Mouse (Mus musculus) frontal cortex, adult (tissue): ENCODE measurements at regions not wholly inside any gene's neighbourhood (a gene's known extent, or its start where the extent isn't known, plus 50 kb on each side); places are given as distances from the start of the nearest gene placed in this dataset.

Source experiments
- ATAC-seq: cut with Nextera tagmentation; 2 replicates; pipeline ENCODE4 v1.9.2; 2017; ENCODE audit warnings: mild to moderate bottlenecking, moderate library complexity, mixed read lengths; ENCODE audit not compliant: low TSS enrichment

DNA sequence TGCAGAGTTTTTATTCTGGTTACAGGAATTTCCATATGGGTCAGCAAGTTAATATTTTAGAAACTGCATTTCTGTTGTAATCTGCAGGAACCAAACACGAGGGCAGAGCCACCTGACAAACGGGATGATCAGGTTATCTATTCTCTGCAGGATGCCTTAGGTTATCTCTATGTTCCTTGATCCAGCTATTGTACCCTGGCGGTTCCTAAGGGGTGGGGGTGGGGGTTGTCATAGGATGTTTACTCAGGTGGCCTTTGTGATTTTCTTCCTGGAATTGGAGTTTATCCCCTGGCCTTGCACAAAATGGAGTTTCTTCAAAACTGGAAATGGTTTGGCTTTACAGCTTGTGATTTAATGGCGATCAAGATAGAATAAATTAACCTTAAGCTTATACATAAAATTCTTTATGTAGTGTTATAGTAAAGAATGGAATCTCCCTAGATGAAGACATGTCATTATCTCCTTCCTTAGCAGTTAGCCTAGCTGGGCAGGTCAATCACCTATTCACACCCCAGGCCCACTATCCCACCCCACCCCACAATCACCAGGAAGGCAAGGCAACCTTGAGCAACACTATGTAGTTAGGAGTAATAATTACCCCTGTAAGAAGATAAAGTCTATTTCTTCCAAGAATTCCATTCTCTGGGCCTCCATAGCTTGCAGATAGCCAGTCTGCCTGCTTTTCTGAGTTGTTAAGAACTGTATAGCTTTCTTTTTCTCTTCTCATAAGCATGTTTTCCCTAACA, 192.3 kb upstream of the B430218F22Rik start:
- ATAC-seq, result no peak

- ATAC-seq, result no peak
Observed at GRCm38 (mm10) chr13:118208146-118208545, 178.3 kb upstream of the B430218F22Rik start.

GRCm38 (mm10) chr13:118227354-118227753, 159.1 kb upstream of the B430218F22Rik start:
- no peak for ATAC-seq

DNA sequence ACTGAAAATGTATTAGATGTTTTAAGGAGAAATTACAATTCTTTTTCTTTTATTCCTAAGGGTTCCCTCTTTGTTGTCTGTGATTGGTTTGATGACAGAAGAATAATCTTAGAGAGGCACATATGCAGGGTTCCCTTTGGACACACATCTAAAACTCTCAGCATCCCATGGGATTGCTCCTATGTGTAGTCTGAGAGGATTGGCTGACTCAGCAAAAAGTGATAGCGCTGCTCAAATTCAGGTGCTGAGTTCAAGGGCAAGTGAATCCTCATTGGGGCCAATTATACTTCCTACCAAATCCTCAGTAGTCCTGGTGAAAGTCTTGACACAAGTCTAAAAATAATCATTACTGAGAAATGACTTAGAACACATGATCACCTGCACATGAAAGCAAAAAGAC, 148.5 kb upstream of the B430218F22Rik start:
- ATAC-seq, result no peak

DNA sequence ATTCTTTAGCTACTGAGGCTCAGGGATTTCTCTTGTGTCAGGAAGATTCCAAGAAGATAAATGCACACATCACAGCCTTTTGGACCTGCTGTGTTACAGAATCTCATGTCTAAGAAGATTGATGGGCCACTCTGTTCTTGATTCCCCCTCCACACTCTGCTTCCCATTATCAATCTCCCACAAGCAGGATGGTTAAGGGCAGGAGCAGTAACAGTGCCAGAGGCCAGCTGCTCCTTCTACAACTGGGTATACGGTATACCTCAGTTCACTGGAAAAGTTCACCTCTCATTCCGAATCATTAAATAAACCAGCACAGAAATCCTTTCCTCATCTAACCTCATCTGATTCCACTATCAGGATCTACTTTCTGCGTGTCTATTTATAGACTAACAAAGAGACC, 141.8 kb upstream of the B430218F22Rik start:
- ATAC-seq, result no peak

DNA sequence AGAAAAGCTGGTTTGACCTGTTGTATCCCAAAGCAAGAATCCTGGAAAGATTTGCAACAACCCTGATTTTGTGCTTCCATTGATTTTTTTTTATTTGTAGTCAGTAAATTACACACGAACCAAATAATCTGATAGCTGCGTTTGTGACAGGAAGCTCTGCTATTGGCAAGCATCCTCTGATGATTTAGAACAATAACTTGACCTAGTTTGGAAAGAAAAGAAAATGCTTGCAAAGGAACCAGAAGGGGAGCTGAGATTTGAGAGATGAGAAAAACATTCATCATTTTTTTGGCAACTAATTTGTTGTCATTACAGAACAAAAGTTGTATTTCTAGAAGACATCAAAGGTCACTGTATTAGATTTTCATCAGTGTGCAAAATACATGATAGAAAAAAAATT, 140.9 kb upstream of the B430218F22Rik start:
- ATAC-seq, result no peak

DNA sequence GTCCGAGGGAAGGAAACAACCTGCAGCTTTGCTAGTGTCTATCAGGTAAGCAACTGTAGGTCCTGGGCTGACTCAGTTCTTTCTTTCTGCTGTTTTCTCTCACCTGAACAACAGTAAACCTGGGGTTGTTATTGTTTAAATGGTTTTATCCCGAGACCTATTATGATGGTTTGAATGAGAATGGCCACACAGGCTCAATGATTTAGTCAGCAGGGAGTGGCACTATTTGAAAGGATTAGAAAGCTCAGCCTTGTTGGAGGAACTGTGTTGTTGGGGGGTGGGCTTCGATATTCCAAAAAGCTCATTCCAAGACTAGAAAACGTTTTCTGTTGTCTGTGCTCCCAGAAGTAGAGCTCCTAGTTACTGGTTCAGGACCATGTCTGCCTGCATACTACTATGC, 126.8 kb upstream of the B430218F22Rik start:
- ATAC-seq, result no peak

GRCm38 (mm10) chr13:118262971-118263370, 123.5 kb upstream of the B430218F22Rik start:
- no peak for ATAC-seq

DNA sequence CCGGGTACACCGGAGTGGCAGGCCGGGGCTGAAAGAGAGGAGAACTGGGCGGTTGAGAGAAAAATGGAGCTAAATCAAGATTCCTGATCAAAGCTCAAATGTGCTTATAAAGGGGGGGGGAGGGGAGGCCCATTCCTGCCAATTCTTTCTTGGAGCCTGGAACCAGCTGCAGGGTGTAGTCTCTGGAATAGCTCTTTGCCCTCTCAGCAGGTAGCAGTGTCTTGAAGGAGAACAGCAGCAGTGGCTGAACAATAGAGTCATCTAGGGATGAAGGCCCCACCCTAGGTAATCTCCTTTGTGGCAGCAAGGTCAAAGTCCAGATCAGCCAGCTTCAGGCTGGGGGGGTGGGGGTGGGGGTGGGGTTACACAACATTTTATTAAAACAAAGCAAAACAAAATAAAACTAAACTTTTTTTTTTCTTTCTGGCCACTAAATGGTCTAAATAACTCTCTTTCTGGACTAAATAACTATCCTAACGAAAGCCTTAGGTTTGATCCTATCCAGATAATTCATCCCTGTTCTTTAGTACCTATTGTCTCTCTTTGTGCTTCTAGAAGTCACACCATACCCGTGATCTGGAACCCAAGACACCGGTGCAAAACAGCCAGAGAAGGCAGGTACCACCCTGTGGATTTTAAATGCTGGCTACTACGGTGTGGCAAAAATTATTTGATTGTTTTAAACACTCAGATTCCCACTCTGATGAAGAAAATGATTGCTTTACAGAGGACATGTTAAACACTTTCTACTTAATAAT, 120.5 kb upstream of the B430218F22Rik start:
- no peak for ATAC-seq

GRCm38 (mm10) chr13:118272904-118273303, 113.5 kb upstream of the B430218F22Rik start:
- no peak for ATAC-seq

DNA sequence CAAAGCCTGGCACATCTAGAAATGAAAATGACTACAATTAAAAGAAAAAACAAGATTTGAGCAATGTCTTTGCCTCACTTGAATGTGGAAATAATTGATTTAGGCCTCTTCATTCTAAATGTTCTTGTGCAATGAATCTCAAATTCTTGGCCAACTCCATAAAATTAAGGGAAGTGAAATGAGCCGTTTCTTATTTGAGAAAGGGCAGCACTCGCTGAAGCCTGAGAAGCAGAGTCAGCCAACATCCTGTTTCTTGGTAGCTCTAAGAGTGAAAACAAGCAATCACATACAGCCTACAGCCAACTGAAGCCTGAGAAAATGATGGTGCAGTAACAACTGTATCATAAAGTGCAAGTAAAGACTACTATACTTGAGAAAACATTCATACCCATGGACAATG, 105.5 kb upstream of the B430218F22Rik start:
- no peak for ATAC-seq

DNA sequence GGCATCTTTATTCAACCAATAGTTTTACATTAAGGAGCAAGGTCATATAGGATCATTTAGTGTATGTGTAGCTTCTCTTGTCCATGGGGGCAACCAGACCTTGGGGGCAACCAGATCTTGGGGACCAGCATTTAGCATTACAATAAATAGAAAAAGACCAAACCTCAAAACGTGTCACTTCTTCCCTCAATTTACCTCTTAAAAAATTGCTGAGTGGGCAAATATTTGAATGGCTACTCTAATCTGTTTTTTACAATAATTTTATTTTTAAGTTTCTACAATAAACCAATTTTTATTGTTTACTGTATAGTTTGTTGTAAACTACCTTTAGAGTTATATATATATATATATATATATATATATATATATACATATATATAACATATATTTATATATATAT, 92.7 kb upstream of the B430218F22Rik start:
- no peak for ATAC-seq

- ATAC-seq, result no peak
Observed at GRCm38 (mm10) chr13:118310080-118310479, 76.3 kb upstream of the B430218F22Rik start.

DNA sequence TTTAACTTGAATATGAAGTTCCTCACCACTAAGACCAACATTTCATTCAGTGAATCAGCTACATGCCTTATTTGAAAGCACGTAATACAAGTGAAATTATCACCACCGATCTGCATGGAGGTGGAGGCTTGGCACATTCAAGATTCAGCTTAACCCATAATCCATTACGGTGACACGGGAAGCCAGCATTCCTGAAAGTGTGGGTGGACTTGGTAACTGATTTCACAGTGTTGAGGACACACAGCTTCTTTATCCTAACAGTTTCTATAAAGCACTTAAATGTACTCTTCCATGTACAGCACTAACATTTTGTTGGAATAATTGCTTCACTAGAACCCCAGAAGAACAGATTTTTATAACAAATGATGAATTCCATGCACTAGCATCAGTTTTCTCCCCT, 72.8 kb upstream of the B430218F22Rik start:
- peak; percentile 80 for ATAC-seq
